In genomic region chr14:33276240-33276639, GRCm38 (mm10) we compare ENCODE assay signal across 18 mouse cellular contexts.
DNase-seq lines count a peak whose midpoint lies in the region; ATAC-seq and TF ChIP-seq lines count a peak whose summit lies in the region.
"Had no signal": no experiment of that assay in that cellular context is flagged by ENCODE, and none has a peak within 500 bp of the region (broad histone marks: within the 10 kb centered on the region; RNA-seq: fewer than 3 reads in every experiment).

No protein-coding gene starts in this region.

- peaks cover 24% of the 10 kb centered on the region for H3K4me1 ChIP-seq in megakaryocyte, embryonic 14.5 days
- H3K4me1 ChIP-seq: hindbrain, embryonic 15.5 days; intestine, embryonic 15.5 days; limb, embryonic 13.5 days; liver, embryonic 15.5 days had no signal

- peaks cover 37% of the 10 kb centered on the region for H3K27me3 ChIP-seq in megakaryocyte, embryonic 14.5 days (replicated peaks)
- H3K27me3 ChIP-seq: CH12.LX; hindbrain, embryonic 15.5 days; intestine, embryonic 15.5 days; limb, embryonic 13.5 days; liver, embryonic 15.5 days had no signal

- no peaks in the 10 kb centered on the region for H3K36me3 ChIP-seq in megakaryocyte, embryonic 14.5 days (replicated peaks; ENCODE audit: low read length)
- H3K36me3 ChIP-seq: hindbrain, embryonic 15.5 days; intestine, embryonic 15.5 days; limb, embryonic 13.5 days; liver, embryonic 15.5 days had no signal

- H3K9me3 ChIP-seq in megakaryocyte, embryonic 14.5 days: no peaks in the 10 kb centered on the region
- H3K9me3 ChIP-seq: hindbrain, embryonic 15.5 days; intestine, embryonic 15.5 days; limb, embryonic 13.5 days; liver, embryonic 15.5 days had no signal

- DNase-seq in gastrocnemius, adult 2 months: peak; percentile 22
- DNase-seq in gastrocnemius, postnatal 36 days: no peak
- peak; percentile 62 for DNase-seq in retina, postnatal 1 day
- DNase-seq in frontal cortex, postnatal 14 days (ENCODE audit: low spot score in 2 of 2): no peak
- DNase-seq in right cerebral cortex, postnatal 14 days: no peak
- DNase-seq: adrenal gland, adult 8-10 months; cerebellum, adult 9-11 months; forebrain, postnatal 0 days; heart, postnatal 10 days; thymus, postnatal 36 days had no signal

- H3K4me3 ChIP-seq in gastrocnemius, adult 2 months: no peak overlapping the region
- H3K4me3 ChIP-seq in megakaryocyte, embryonic 14.5 days (replicated peaks): peak overlapping the region; percentile 8
- H3K4me3 ChIP-seq: hindbrain, embryonic 15.5 days; intestine, embryonic 15.5 days; limb, embryonic 13.5 days; liver, embryonic 15.5 days had no signal

- H3K27ac ChIP-seq in gastrocnemius, adult 2 months: no peak overlapping the region
- H3K27ac ChIP-seq: hindbrain, embryonic 15.5 days; intestine, embryonic 15.5 days; limb, embryonic 13.5 days; liver, embryonic 15.5 days had no signal

- no peak for ATAC-seq in megakaryocyte, adult 5-6 weeks (ENCODE audit: poor library complexity, severe bottlenecking)
- ATAC-seq in common myeloid progenitor, adult 5-6 weeks (replicated peaks; ENCODE audit: low read depth, poor library complexity, severe bottlenecking): peak; percentile 87
- ATAC-seq: forebrain, postnatal 0 days; intestine, embryonic 15.5 days had no signal

- intact Hi-C loops in gastrocnemius, adult 2 months (cut with DNase I): no loop called here
- intact Hi-C loops in gastrocnemius, postnatal 36 days (cut with DNase I): no loop called here

- no peak for TF ChIP-seq CTCF in gastrocnemius, adult 2 months (IDR thresholded peaks at IDR 0.05)

Comparison
In these comparisons a context has a peak if more than half of its experiments do, and no peak if none do; other contexts are left out.
1. DNase-seq: peak in gastrocnemius, adult 2 months (single experiment) and retina, postnatal 1 day (single experiment); none in gastrocnemius, postnatal 36 days (0 of 2), frontal cortex, postnatal 14 days (0 of 2) and right cerebral cortex, postnatal 14 days (single experiment).